In genomic region chr5:142899057-142899601, GRCm38 (mm10) we compare ENCODE assay signal across 11 mouse cellular contexts. TPM values are rescaled to one million over a fixed set of nuclear protein-coding genes. Genes with fewer than 3 reads are reported as not detected.
DNase-seq lines count a peak whose midpoint lies in the region; ATAC-seq and TF ChIP-seq lines count a peak whose summit lies in the region.
"Had no signal": no experiment of that assay in that cellular context is flagged by ENCODE, and none has a peak within 500 bp of the region (broad histone marks: within the 10 kb centered on the region; RNA-seq: fewer than 3 reads in every experiment).

No protein-coding gene starts in this region.

- no peak overlapping the region for H3K9ac ChIP-seq in liver, embryonic 13.5 days
- no peak overlapping the region for H3K9ac ChIP-seq in liver, postnatal 0 days (replicated peaks)
- H3K9ac ChIP-seq: liver, embryonic 14.5 days had no signal

- WGBS in liver, embryonic 13.5 days (ENCODE audit: insufficient replicate concordance) = 76% methylated on average over 9 of the region's 9 CpGs
- WGBS in liver, postnatal 0 days (ENCODE audit: insufficient replicate concordance) = 66% methylated on average over 9 of the region's 9 CpGs

- H3K27ac ChIP-seq in liver, embryonic 13.5 days = peak overlapping the region; percentile 11; the same call in 1 of the 2 replicates
- H3K27ac ChIP-seq in liver, postnatal 0 days (ENCODE audit: low read depth) = no peak overlapping the region
- H3K27ac ChIP-seq: liver, embryonic 14.5 days had no signal

- TF ChIP-seq EP300 in liver, postnatal 0 days (IDR thresholded peaks at IDR 0.05; ENCODE audit: low read depth) = no peak

- peaks cover 54% of the 10 kb centered on the region for H3K36me3 ChIP-seq in liver, embryonic 13.5 days
- H3K36me3 ChIP-seq in liver, postnatal 0 days (replicated peaks; ENCODE audit: insufficient read depth, low read length) = peaks cover 34% of the 10 kb centered on the region

- no peak for ATAC-seq in liver, embryonic 13.5 days (ENCODE audit: low read depth)
- ATAC-seq in liver, postnatal 0 days = no peak
- no peak for ATAC-seq in megakaryocyte progenitor cell, adult 5-6 weeks (replicated peaks; ENCODE audit: poor library complexity)

- H3K4me3 ChIP-seq in liver, embryonic 13.5 days (replicated peaks) = no peak overlapping the region
- no peak overlapping the region for H3K4me3 ChIP-seq in liver, postnatal 0 days (ENCODE audit: low read depth, low read length)

- peaks cover 54% of the 10 kb centered on the region for H3K4me1 ChIP-seq in liver, embryonic 13.5 days (replicated peaks)
- peaks cover 15% of the 10 kb centered on the region for H3K4me1 ChIP-seq in liver, postnatal 0 days (ENCODE audit: insufficient read depth)

- no peaks in the 10 kb centered on the region for H3K27me3 ChIP-seq in liver, embryonic 13.5 days
- H3K27me3 ChIP-seq in liver, postnatal 0 days (ENCODE audit: insufficient read depth, low read length) = no peaks in the 10 kb centered on the region

- H3K4me2 ChIP-seq in liver, embryonic 13.5 days = no peak overlapping the region
- H3K4me2 ChIP-seq in liver, postnatal 0 days (ENCODE audit: low read depth, low read length) = no peak overlapping the region

- H3K9me3 ChIP-seq in liver, embryonic 13.5 days (replicated peaks) = no peaks in the 10 kb centered on the region
- no peaks in the 10 kb centered on the region for H3K9me3 ChIP-seq in liver, postnatal 0 days (ENCODE audit: low read length)

- DNase-seq in liver, embryonic 13.5 days = no peak
- DNase-seq in liver, postnatal 0 days = no peak
- peak; percentile 61 for DNase-seq in NIH3T3 (ENCODE audit: low read depth)
- peak; percentile 30 to 50 for DNase-seq in layer of hippocampus, postnatal 25 days (ENCODE audit: extremely low spot score in 1 of 2, low spot score in 1 of 2)
- DNase-seq in right cerebral cortex, postnatal 36 days (ENCODE audit: low spot score in 2 of 2) = peak; percentile 81 to 86
- DNase-seq in thymus, postnatal 14 days = no peak
- DNase-seq: gastrocnemius, postnatal 36 days; kidney, postnatal 25 days; midbrain, embryonic 14.5 days had no signal

- TF ChIP-seq CTCF in liver, postnatal 0 days (IDR thresholded peaks at IDR 0.05; ENCODE audit: low read depth) = no peak

RNA-seq across cellular contexts. Expression of gene Fbxl18, which starts 3.9 kb away (rescaled TPM):
- 3.7 and 4.2 TPM in 2 replicates for polyA plus RNA-seq in liver, embryonic 13.5 days (2015; fragmentation: Nextera tagmentation; extraction: Ambion mirVana)
- polyA plus RNA-seq in liver, postnatal 0 days (2015; fragmentation: Nextera tagmentation; extraction: Ambion mirVana) = 1.8 and 3.2 TPM in 2 replicates
- total RNA-seq in layer of hippocampus, postnatal 25 days (2021) = 10 to 100 TPM; 37.4 to 40.0 TPM
- total RNA-seq in megakaryocyte progenitor cell, adult 5-6 weeks (2015) = 1.9 and 2.2 TPM in 2 replicates
- 2.4 and 2.6 TPM in 2 replicates for total RNA-seq in megakaryocyte progenitor cell, adult 5-6 weeks (2017)

RNA-seq across cellular contexts. Expression of gene Actb, which starts 7.4 kb away (rescaled TPM):
- 8,250 and 9,425 TPM in 2 replicates for polyA plus RNA-seq in liver, embryonic 13.5 days (2015; fragmentation: Nextera tagmentation; extraction: Ambion mirVana)
- polyA plus RNA-seq in liver, postnatal 0 days (2015; fragmentation: Nextera tagmentation; extraction: Ambion mirVana) = 6,710 and 7,738 TPM in 2 replicates
- total RNA-seq in layer of hippocampus, postnatal 25 days (2021) = 1,000 to 10,000 TPM; 3,553 to 3,743 TPM
- total RNA-seq in megakaryocyte progenitor cell, adult 5-6 weeks (2015) = 5,014 and 5,318 TPM in 2 replicates
- total RNA-seq in megakaryocyte progenitor cell, adult 5-6 weeks (2017) = 3,372 and 3,558 TPM in 2 replicates

Comparison
In these comparisons a context has a peak if more than half of its experiments do, and no peak if none do; other contexts are left out.
1. DNase-seq: peak in NIH3T3 (single experiment), layer of hippocampus, postnatal 25 days (2 of 2) and right cerebral cortex, postnatal 36 days (2 of 2); none in liver, embryonic 13.5 days (single experiment), liver, postnatal 0 days (single experiment) and thymus, postnatal 14 days (single experiment).
2. RNA of gene Fbxl18, which starts 3.9 kb away (total RNA-seq): 37.4 to 40.0 TPM in layer of hippocampus, postnatal 25 days; 1.9 to 2.6 TPM in megakaryocyte progenitor cell, adult 5-6 weeks; every median in the first group is over 10 times any median in the second.